Mouse (Mus musculus) stomach, embryonic 14.5 days (tissue): ENCODE measurements around the gene Gm20388. TPM values are rescaled to one million over a fixed set of nuclear protein-coding genes. Genes with fewer than 3 reads are reported as not detected.
"Not testable (repeated sequence)": the region's sequence is repeated elsewhere in the genome, so short reads cannot be mapped to it uniquely, and the experiment has no call there.

Experiments used
- ATAC-seq: fragments of 200-750 bp; cut with Nextera tagmentation; 2 replicates; pipeline ENCODE4 v1.8.0; 2017; ENCODE audit warnings: low read depth, moderate TSS enrichment; ENCODE audit not compliant: insufficient number of reproducible peaks, insufficient read depth, low FRiP score
- H3K27ac ChIP-seq: fragments of 300-500 bp; sonication (generic); 2 replicates; pipeline ENCODE4 v1.5.1; 2014; ENCODE audit warnings: mild to moderate bottlenecking, low read length, moderate library complexity, mixed read lengths
- H3K27me3 ChIP-seq: fragments of 300-500 bp; sonication (generic); 2 replicates; pipeline ENCODE4 v1.6.1; 2014; ENCODE audit warnings: low read length, control low read depth, mixed read lengths; ENCODE audit not compliant: control insufficient read depth, insufficient read depth
- H3K36me3 ChIP-seq: fragments of 300-500 bp; sonication (generic); 2 replicates; pipeline ENCODE4 v1.6.1; 2014; ENCODE audit warnings: mild to moderate bottlenecking, control low read depth, low read length, moderate library complexity, mixed read lengths; ENCODE audit not compliant: control insufficient read depth, insufficient read depth
- H3K4me1 ChIP-seq: fragments of 300-500 bp; sonication (generic); 2 replicates; pipeline ENCODE4 v1.6.1; 2014; ENCODE audit warnings: low read length, control low read depth, mixed read lengths; ENCODE audit not compliant: control insufficient read depth, insufficient read depth
- H3K4me2 ChIP-seq: fragments of 300-500 bp; sonication (generic); replicated peaks from 2 replicates; pipeline ENCODE4 v1.6.1; 2014; ENCODE audit warnings: low read depth, low read length, control low read depth
- H3K4me3 ChIP-seq: fragments of 300-500 bp; sonication (generic); 2 replicates; pipeline ENCODE4 v1.5.1; 2014; ENCODE audit warnings: low read depth, low read length, control low read depth
- H3K9ac ChIP-seq: fragments of 300-500 bp; sonication (generic); replicated peaks from 2 replicates; pipeline ENCODE4 v1.6.1; 2014; ENCODE audit warnings: low read depth, mild to moderate bottlenecking, control low read depth, low read length, moderate library complexity, mixed read lengths
- H3K9me3 ChIP-seq: fragments of 300-500 bp; sonication (generic); 2 replicates; pipeline ENCODE4 v1.6.1; 2016; ENCODE audit warnings: low read depth, low read length, control low read depth; ENCODE audit not compliant: control insufficient read depth
- WGBS: fragments of 180-500 bp; shearing (Covaris S2); extraction: QIAGEN DNeasy Blood & Tissue Kit; methylation state at CpG from one replicate; pipeline ENCODE4 v1.1.7; 2014; 5-methylcytosine and 5-hydroxymethylcytosine counted together
- polyA plus RNA-seq: library from polyadenylated mRNA; unstranded; fragments of >200 nt; fragmentation: Nextera tagmentation; extraction: Ambion mirVana; gene quantifications from 2 replicates; pipeline ENCODE4 v1.2.1, GENCODE M21; 2014

Gene Gm20388
- polyA plus RNA-seq, 1 experiment from 2014 or later = 11.4 TPM

GRCm38 (mm10) chr8:120797019-120797727 lies 886.5 kb downstream of the Gm20388 start:
- H3K4me1 ChIP-seq = no peaks in the 10 kb centered on the region
- H3K36me3 ChIP-seq = no peaks in the 10 kb centered on the region
- no peak overlapping the region for H3K27ac ChIP-seq
- no peaks in the 10 kb centered on the region for H3K27me3 ChIP-seq
- no peak overlapping the region for H3K4me2 ChIP-seq
- no peaks in the 10 kb centered on the region for H3K9me3 ChIP-seq
- H3K9ac ChIP-seq = no peak overlapping the region
- H3K4me3 ChIP-seq = no peak overlapping the region
- ATAC-seq = no peak
- WGBS = 81% methylated on average over 9 of the region's 9 CpGs

- ATAC-seq = no peak; the same call in 1 of the 2 replicates
- Histone ChIP-seq H3K4me3 (no peak overlapping the region), H3K27me3 (no peaks in the 10 kb centered on the region), H3K9ac (no peak overlapping the region), H3K27ac (no peak overlapping the region), H3K4me2 (no peak overlapping the region; the same call in 1 of the 2 replicates), H3K9me3 (no peaks in the 10 kb centered on the region), H3K4me1 (no peaks in the 10 kb centered on the region), H3K36me3 (no peaks in the 10 kb centered on the region)
- 7% methylated on average over 17 of the region's 17 CpGs for WGBS
Measured at GRCm38 (mm10) chr8:120800308-120800865, 889.7 kb downstream of the Gm20388 start.

DNA sequence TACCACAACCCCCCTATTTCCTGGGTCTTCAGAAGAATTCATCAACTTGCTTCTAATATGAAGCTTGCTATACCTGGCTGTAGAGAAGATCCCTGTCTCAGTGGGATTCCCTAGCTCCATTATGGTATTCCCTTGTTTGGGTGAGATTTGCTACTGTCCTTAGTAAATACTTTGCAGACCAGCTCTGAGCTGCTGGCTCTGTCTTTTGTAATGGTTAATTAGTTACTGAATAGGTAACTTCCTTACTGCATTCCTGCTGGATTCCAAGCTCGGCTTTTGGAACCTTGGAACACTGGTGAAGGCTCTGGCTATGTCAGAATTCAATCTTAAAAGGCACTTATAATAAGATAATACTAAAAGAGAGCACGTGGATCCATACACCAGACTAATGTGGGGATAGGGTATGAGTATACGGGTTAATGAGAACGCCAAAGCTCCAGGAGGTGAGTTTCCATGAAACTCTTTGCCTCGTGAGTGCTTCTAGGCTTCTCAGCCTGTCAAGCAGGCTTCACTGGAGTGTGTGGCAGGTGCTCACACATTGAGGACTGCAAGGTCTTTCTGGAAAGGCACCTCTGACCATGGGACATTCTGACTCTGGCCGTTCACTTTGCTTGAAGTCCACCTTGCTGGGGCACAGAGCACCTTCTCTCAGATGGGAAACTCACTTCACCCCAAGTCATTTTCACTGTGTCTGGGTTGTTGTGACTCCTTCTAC lies 893.2 kb downstream of the Gm20388 start:
- H3K9ac ChIP-seq = not testable (repeated sequence)

DNA sequence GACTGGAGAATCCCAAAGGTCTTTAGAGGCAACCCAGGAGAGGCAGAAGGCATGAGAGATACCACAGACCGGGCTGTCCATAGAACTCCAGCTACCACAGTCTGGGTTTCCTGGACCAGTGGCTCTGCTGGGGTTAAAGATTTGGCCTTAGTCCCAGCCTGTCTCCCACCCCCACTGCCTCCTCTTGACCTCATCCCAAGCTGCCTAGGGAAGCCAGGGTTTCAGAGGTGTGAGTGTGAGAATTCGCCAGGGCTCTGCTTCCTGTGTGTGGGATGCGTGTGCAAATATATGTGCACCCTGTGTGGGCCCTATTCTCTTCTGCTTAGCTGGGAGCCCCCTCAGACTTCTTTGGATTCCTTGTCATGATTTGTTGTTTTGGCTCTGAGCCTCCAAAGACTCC lies 894.1 kb downstream of the Gm20388 start:
- WGBS = 62% methylated on average over 3 of the region's 3 CpGs
- no peaks in the 10 kb centered on the region for H3K36me3 ChIP-seq
- no peaks in the 10 kb centered on the region for H3K9me3 ChIP-seq
- no peaks in the 10 kb centered on the region for H3K4me1 ChIP-seq
- no peaks in the 10 kb centered on the region for H3K27me3 ChIP-seq
- no peak overlapping the region for H3K4me3 ChIP-seq
- no peak overlapping the region for H3K27ac ChIP-seq
- no peak overlapping the region for H3K4me2 ChIP-seq
- no peak for ATAC-seq
- H3K9ac ChIP-seq = no peak overlapping the region

More for the DNA sequence above, 893.2 kb downstream of the Gm20388 start:
- not testable (repeated sequence) for H3K4me1 ChIP-seq, H3K27me3 ChIP-seq, ATAC-seq, H3K9me3 ChIP-seq, H3K27ac ChIP-seq, H3K4me2 ChIP-seq, H3K36me3 ChIP-seq, H3K4me3 ChIP-seq
- WGBS = 69% methylated on average over 6 of the region's 6 CpGs

- no peak overlapping the region for H3K4me3 ChIP-seq
- no peaks in the 10 kb centered on the region for H3K9me3 ChIP-seq
- H3K4me1 ChIP-seq = no peaks in the 10 kb centered on the region
- H3K4me2 ChIP-seq = no peak overlapping the region
- no peak overlapping the region for H3K9ac ChIP-seq
- no peaks in the 10 kb centered on the region for H3K36me3 ChIP-seq
- H3K27ac ChIP-seq = no peak overlapping the region
- no peak for ATAC-seq
- no peaks in the 10 kb centered on the region for H3K27me3 ChIP-seq
- 66% methylated on average over 12 of the region's 12 CpGs for WGBS
Measured at GRCm38 (mm10) chr8:120806780-120807264, 896.2 kb downstream of the Gm20388 start.

- ATAC-seq = no peak
- H3K27me3 ChIP-seq = no peaks in the 10 kb centered on the region
- H3K36me3 ChIP-seq = no peaks in the 10 kb centered on the region
- H3K9me3 ChIP-seq = no peaks in the 10 kb centered on the region
- H3K27ac ChIP-seq = no peak overlapping the region
- H3K4me1 ChIP-seq = no peaks in the 10 kb centered on the region
- H3K4me3 ChIP-seq = no peak overlapping the region
- H3K9ac ChIP-seq = no peak overlapping the region
- no peak overlapping the region for H3K4me2 ChIP-seq
- 41% methylated on average over 6 of the region's 6 CpGs for WGBS
Measured at GRCm38 (mm10) chr8:120807719-120808118, 897.1 kb downstream of the Gm20388 start.

DNA sequence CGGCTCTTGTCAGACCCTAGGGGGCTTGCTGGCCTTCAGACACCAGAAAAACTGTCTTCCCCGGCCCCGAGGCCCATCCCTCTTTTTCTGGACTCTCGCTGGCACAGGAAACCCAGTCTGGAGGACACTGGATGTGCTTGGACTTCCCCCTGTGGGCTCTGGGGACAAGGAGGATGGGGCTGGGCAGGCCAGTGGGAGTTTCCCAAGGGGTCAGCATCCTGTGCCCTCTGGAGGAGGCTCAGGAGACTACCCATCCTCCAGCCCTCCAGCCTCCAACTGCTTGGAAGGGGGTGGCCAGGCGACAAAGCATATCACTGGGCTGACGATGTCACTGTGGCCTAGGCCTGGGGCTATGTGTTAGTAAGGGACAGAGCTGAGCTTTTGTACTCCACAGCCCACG lies 898.4 kb downstream of the Gm20388 start:
- Histone ChIP-seq H3K4me1 (no peaks in the 10 kb centered on the region), H3K4me3 (no peak overlapping the region), H3K27me3 (no peaks in the 10 kb centered on the region), H3K27ac (no peak overlapping the region), H3K4me2 (no peak overlapping the region), H3K36me3 (no peaks in the 10 kb centered on the region), H3K9ac (no peak overlapping the region), H3K9me3 (no peaks in the 10 kb centered on the region)
- 69% methylated on average over 7 of the region's 7 CpGs for WGBS
- ATAC-seq = no peak

GRCm38 (mm10) chr8:120811953-120812352 lies 901.3 kb downstream of the Gm20388 start:
- H3K9ac ChIP-seq = no peak overlapping the region
- H3K27ac ChIP-seq = no peak overlapping the region
- ATAC-seq = no peak
- H3K4me3 ChIP-seq = no peak overlapping the region
- no peaks in the 10 kb centered on the region for H3K27me3 ChIP-seq
- no peaks in the 10 kb centered on the region for H3K4me1 ChIP-seq
- H3K9me3 ChIP-seq = no peaks in the 10 kb centered on the region
- no peaks in the 10 kb centered on the region for H3K36me3 ChIP-seq
- 85% methylated on average over 2 of the region's 2 CpGs for WGBS
- H3K4me2 ChIP-seq = no peak overlapping the region
